Mouse (Mus musculus): ENCODE measurements at regions not wholly inside any gene's neighbourhood (a gene's known extent, or its start where the extent isn't known, plus 50 kb on each side); places are given as distances from the start of the nearest gene placed in this dataset.

DNA sequence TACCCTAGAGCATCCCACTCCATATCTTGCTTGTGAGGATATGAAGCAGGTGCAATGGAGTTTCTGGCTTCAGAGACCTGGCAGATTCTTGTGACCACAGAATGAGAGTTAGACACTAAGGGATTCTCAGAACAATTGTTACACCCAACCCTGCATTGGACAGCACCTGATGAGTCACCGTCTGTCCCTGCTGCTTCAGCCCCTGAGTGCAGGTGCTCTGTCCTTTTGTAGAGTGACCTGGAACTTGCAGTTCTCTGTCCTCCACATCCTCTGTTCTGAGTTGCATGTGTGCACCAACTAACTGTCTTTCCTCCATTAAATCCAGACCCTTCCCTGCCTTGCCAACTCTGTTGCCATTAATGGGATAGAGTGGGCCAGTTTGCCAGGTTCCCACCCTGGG, 66.6 kb upstream of the Slc35f3 start:
- Histone ChIP-seq H3K4me1 (peaks cover 5% of the 10 kb centered on the region; the same call in 1 of the 2 replicates), H3K9ac (no peak overlapping the region), H3K4me2 (replicated peaks) (no peak overlapping the region), H3K9me3 (replicated peaks) (no peaks in the 10 kb centered on the region), H3K4me3 (no peak overlapping the region), H3K27me3 (no peaks in the 10 kb centered on the region), H3K27ac (no peak overlapping the region), H3K36me3 (no peaks in the 10 kb centered on the region)
- ATAC-seq (ENCODE audit: low FRiP score), result no peak
- 94% methylated on average over 1 of the region's 1 CpGs for WGBS

DNA sequence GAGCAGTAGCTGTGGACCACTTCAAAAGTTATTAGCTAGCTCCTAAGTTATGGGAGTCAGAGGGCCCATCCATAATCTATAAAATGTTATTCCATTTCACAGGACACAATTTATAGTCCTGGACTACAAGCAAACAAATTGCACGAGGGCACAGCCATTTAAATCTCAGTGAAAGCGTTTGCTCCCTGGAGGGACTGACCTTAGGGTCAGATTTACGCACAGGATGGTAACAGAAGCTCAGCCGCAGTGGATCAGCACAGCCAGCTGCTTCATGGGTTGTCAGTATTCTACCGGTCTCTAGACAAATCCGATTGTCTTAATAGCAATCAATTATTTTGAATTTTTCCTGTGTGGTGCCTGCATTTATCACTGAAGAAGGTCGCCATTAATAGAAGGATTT, 65.8 kb upstream of the Slc35f3 start:
- no peaks in the 10 kb centered on the region for H3K9me3 ChIP-seq (replicated peaks)
- H3K27ac ChIP-seq, result peak overlapping the region; percentile 40; the same call in 1 of the 2 replicates
- H3K4me2 ChIP-seq (replicated peaks), result no peak overlapping the region
- no peaks in the 10 kb centered on the region for H3K27me3 ChIP-seq
- 31% methylated on average over 7 of the region's 7 CpGs for WGBS
- no peak overlapping the region for H3K4me3 ChIP-seq
- H3K36me3 ChIP-seq, result no peaks in the 10 kb centered on the region
- peak overlapping the region; percentile 1; the same call in 1 of the 2 replicates for H3K9ac ChIP-seq
- ATAC-seq (ENCODE audit: low FRiP score), result no peak
- peaks cover 5% of the 10 kb centered on the region; the same call in 1 of the 2 replicates for H3K4me1 ChIP-seq

- no peak overlapping the region for H3K4me2 ChIP-seq (replicated peaks)
- no peak overlapping the region for H3K4me3 ChIP-seq
- H3K27me3 ChIP-seq, result no peaks in the 10 kb centered on the region
- no peak overlapping the region for H3K9ac ChIP-seq
- no peaks in the 10 kb centered on the region for H3K36me3 ChIP-seq
- no peak overlapping the region for H3K27ac ChIP-seq
- no peaks in the 10 kb centered on the region for H3K9me3 ChIP-seq (replicated peaks)
- H3K4me1 ChIP-seq, result no peaks in the 10 kb centered on the region
- no peak for ATAC-seq (ENCODE audit: low FRiP score)
These were observed 58.7 kb upstream of the Slc35f3 start for GRCm38 (mm10) chr8:126239684-126240083.

DNA sequence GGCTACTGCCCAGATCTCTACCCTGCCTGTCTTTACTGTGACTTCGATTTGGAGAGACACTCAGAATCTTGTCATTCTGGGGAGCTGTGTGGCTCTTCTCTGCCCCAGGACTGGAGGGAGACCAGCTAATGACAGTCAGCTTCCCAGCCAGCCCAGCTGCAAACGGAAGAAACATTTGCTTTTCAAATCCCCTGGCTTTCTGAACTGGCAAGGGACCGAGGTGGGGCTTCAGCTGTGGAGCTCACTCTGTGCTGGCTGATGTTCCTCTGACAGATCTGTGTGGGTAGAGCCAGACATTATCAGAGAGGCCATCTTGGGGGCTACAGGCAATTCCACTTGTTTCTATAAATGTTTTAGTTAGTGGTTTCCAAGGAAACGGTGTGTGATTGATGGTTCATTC, 54.0 kb upstream of the Slc35f3 start:
- Histone ChIP-seq H3K27me3 (no peaks in the 10 kb centered on the region), H3K4me3 (no peak overlapping the region), H3K27ac (no peak overlapping the region), H3K4me2 (replicated peaks) (no peak overlapping the region), H3K9me3 (replicated peaks) (no peaks in the 10 kb centered on the region), H3K36me3 (no peaks in the 10 kb centered on the region), H3K4me1 (no peaks in the 10 kb centered on the region), H3K9ac (no peak overlapping the region)
- ATAC-seq (ENCODE audit: low FRiP score), result no peak
- 67% methylated on average over 4 of the region's 4 CpGs for WGBS

All from hindbrain, embryonic 12.5 days (tissue).